Mouse (Mus musculus) midbrain, embryonic 16.5 days (tissue): Measurements from ENCODE around the gene Sirt4. TPM values are rescaled to one million over a fixed set of nuclear protein-coding genes. Genes with fewer than 3 reads are reported as not detected.

Experiments
- ATAC-seq: fragments of 200-750 bp; cut with Nextera tagmentation; 2 replicates; pipeline ENCODE4 v1.8.0; 2017; ENCODE audit warnings: moderate TSS enrichment
- H3K27ac ChIP-seq: fragments of 300-500 bp; sonication (generic); 2 replicates; pipeline ENCODE4 v1.5.1; 2014; ENCODE audit warnings: mild to moderate bottlenecking, low read length, mixed read lengths
- H3K27me3 ChIP-seq: fragments of 300-500 bp; sonication (generic); 2 replicates; pipeline ENCODE4 v1.6.1; 2014; ENCODE audit warnings: low read depth, low read length, mixed read lengths; ENCODE audit not compliant: control insufficient read depth, insufficient read depth
- H3K36me3 ChIP-seq: fragments of 300-500 bp; sonication (generic); 2 replicates; pipeline ENCODE4 v1.6.1; 2014; ENCODE audit warnings: mild to moderate bottlenecking, low read length, moderate library complexity, mixed read lengths; ENCODE audit not compliant: control insufficient read depth, insufficient read depth
- H3K4me1 ChIP-seq: fragments of 300-500 bp; sonication (generic); 2 replicates; pipeline ENCODE4 v1.6.1; 2014; ENCODE audit warnings: mild to moderate bottlenecking, low read length, mixed read lengths; ENCODE audit not compliant: control insufficient read depth, insufficient read depth
- H3K4me2 ChIP-seq: fragments of 300-500 bp; sonication (generic); 2 replicates; pipeline ENCODE4 v1.6.1; 2014; ENCODE audit warnings: mild to moderate bottlenecking, low read length, mixed read lengths
- H3K4me3 ChIP-seq: fragments of 300-500 bp; sonication (generic); 2 replicates; pipeline ENCODE4 v1.5.1; 2014; ENCODE audit warnings: low read depth, mild to moderate bottlenecking, low read length, moderate library complexity, mixed read lengths
- H3K9ac ChIP-seq: fragments of 300-500 bp; sonication (generic); 2 replicates; pipeline ENCODE4 v1.6.1; 2014; ENCODE audit warnings: low read depth, low read length, mixed read lengths
- H3K9me3 ChIP-seq: fragments of 300-500 bp; sonication (generic); replicated peaks from 2 replicates; pipeline ENCODE4 v1.6.1; 2014; ENCODE audit warnings: mild to moderate bottlenecking, low read length, mixed read lengths; ENCODE audit not compliant: control insufficient read depth, poor library complexity, severe bottlenecking
- WGBS: fragments of 180-500 bp; shearing (Covaris S2); extraction: QIAGEN DNeasy Blood & Tissue Kit; methylation state at CpG from one replicate; pipeline ENCODE4 v1.1.7; 2014; 5-methylcytosine and 5-hydroxymethylcytosine counted together
- polyA plus RNA-seq: library from polyadenylated mRNA; unstranded; fragments of >200 nt; fragmentation: Nextera tagmentation; extraction: Ambion mirVana; gene quantifications from 2 replicates; pipeline ENCODE4 v1.2.1, GENCODE M21; 2015

Gene Sirt4
- polyA plus RNA-seq, 1 experiment from 2014 or later = 32.3 TPM

GRCm38 (mm10) chr5:115490638-115491000 is 6.1 kb upstream of the Sirt4 start:
- no peaks in the 10 kb centered on the region for H3K9me3 ChIP-seq
- no peak overlapping the region for H3K4me3 ChIP-seq
- H3K36me3 ChIP-seq = no peaks in the 10 kb centered on the region
- peak overlapping the region; percentile 14; the same call in 1 of the 2 replicates for H3K9ac ChIP-seq
- H3K27ac ChIP-seq = peak overlapping the region; percentile 69
- H3K4me1 ChIP-seq = peaks cover 18% of the 10 kb centered on the region
- peak overlapping the region; percentile 82 for H3K4me2 ChIP-seq
- ATAC-seq = no peak
- no peaks in the 10 kb centered on the region for H3K27me3 ChIP-seq
- WGBS = 9% methylated on average over 8 of the region's 8 CpGs

GRCm38 (mm10) chr5:115489699-115490637 is 5.4 kb upstream of the Sirt4 start:
- Histone ChIP-seq H3K4me2 (peak overlapping the region; percentile 82), H3K4me1 (peaks cover 19% of the 10 kb centered on the region), H3K9me3 (no peaks in the 10 kb centered on the region), H3K4me3 (peak overlapping the region; percentile 47), H3K27me3 (no peaks in the 10 kb centered on the region), H3K36me3 (no peaks in the 10 kb centered on the region), H3K27ac (peak overlapping the region; percentile 100), H3K9ac (peak overlapping the region; percentile 89)
- ATAC-seq = peak; percentile 82
- WGBS = under 1% methylated on average over 50 of the region's 50 CpGs

GRCm38 (mm10) chr5:115488841-115489698 is 4.5 kb upstream of the Sirt4 start:
- Histone ChIP-seq H3K36me3 (no peaks in the 10 kb centered on the region), H3K4me2 (peak overlapping the region; percentile 82), H3K4me1 (peaks cover 20% of the 10 kb centered on the region), H3K9ac (peak overlapping the region; percentile 89), H3K9me3 (no peaks in the 10 kb centered on the region), H3K27ac (peak overlapping the region; percentile 100), H3K27me3 (no peaks in the 10 kb centered on the region), H3K4me3 (peak overlapping the region; percentile 47)
- ATAC-seq = peak; percentile 73
- WGBS = under 1% methylated on average over 38 of the region's 39 CpGs

- H3K9ac ChIP-seq = no peak overlapping the region
- H3K4me3 ChIP-seq = no peak overlapping the region
- H3K27ac ChIP-seq = no peak overlapping the region
- H3K4me2 ChIP-seq = peak overlapping the region; percentile 82; the same call in 1 of the 2 replicates
- no peak for ATAC-seq
- no peaks in the 10 kb centered on the region for H3K36me3 ChIP-seq
- 79% methylated on average over 9 of the region's 9 CpGs for WGBS
- no peaks in the 10 kb centered on the region for H3K27me3 ChIP-seq
- H3K9me3 ChIP-seq = no peaks in the 10 kb centered on the region
- H3K4me1 ChIP-seq = peaks cover 25% of the 10 kb centered on the region
These were observed 3.5 kb upstream of the Sirt4 start for GRCm38 (mm10) chr5:115487942-115488580.

GRCm38 (mm10) chr5:115487353-115487752 is 2.8 kb upstream of the Sirt4 start:
- H3K27me3 ChIP-seq = no peaks in the 10 kb centered on the region
- H3K4me1 ChIP-seq = peaks cover 32% of the 10 kb centered on the region
- H3K9ac ChIP-seq = no peak overlapping the region
- 86% methylated on average over 8 of the region's 8 CpGs for WGBS
- no peak overlapping the region for H3K4me3 ChIP-seq
- H3K9me3 ChIP-seq = no peaks in the 10 kb centered on the region
- no peak overlapping the region for H3K27ac ChIP-seq
- H3K4me2 ChIP-seq = no peak overlapping the region
- no peak for ATAC-seq
- no peaks in the 10 kb centered on the region for H3K36me3 ChIP-seq

GRCm38 (mm10) chr5:115486726-115487125 is 2.2 kb upstream of the Sirt4 start:
- H3K27ac ChIP-seq = no peak overlapping the region
- H3K9me3 ChIP-seq = no peaks in the 10 kb centered on the region
- ATAC-seq = no peak
- H3K4me2 ChIP-seq = no peak overlapping the region
- H3K27me3 ChIP-seq = no peaks in the 10 kb centered on the region
- no peak overlapping the region for H3K9ac ChIP-seq
- peaks cover 33% of the 10 kb centered on the region for H3K4me1 ChIP-seq
- no peak overlapping the region for H3K4me3 ChIP-seq
- 52% methylated on average over 4 of the region's 4 CpGs for whole genome bisulfite sequencing
- H3K36me3 ChIP-seq = no peaks in the 10 kb centered on the region

GRCm38 (mm10) chr5:115485489-115486205 is 1.1 kb upstream of the Sirt4 start:
- WGBS = 87% methylated on average over 18 of the region's 18 CpGs
- Histone ChIP-seq H3K27me3 (no peaks in the 10 kb centered on the region), H3K27ac (no peak overlapping the region), H3K36me3 (no peaks in the 10 kb centered on the region), H3K4me3 (no peak overlapping the region), H3K4me1 (peaks cover 30% of the 10 kb centered on the region), H3K9me3 (no peaks in the 10 kb centered on the region), H3K9ac (no peak overlapping the region), H3K4me2 (no peak overlapping the region)
- no peak for ATAC-seq

- Histone ChIP-seq H3K27me3 (no peaks in the 10 kb centered on the region), H3K4me2 (peak overlapping the region; percentile 73), H3K27ac (peak overlapping the region; percentile 75), H3K4me3 (peak overlapping the region; percentile 49), H3K36me3 (no peaks in the 10 kb centered on the region), H3K4me1 (peaks cover 30% of the 10 kb centered on the region), H3K9me3 (no peaks in the 10 kb centered on the region), H3K9ac (peak overlapping the region; percentile 61)
- ATAC-seq = no peak
- 78% methylated on average over 5 of the region's 5 CpGs for WGBS
These were observed 471 bp upstream of the Sirt4 start for GRCm38 (mm10) chr5:115484996-115485395.
